Mouse (Mus musculus): ENCODE measurements around the gene Cux1. TPM values are rescaled to one million over a fixed set of nuclear protein-coding genes. Genes with fewer than 3 reads are reported as not detected.

Cux1 gene
- polyA plus RNA-seq, 1 experiment, result 24.7 TPM

DNA sequence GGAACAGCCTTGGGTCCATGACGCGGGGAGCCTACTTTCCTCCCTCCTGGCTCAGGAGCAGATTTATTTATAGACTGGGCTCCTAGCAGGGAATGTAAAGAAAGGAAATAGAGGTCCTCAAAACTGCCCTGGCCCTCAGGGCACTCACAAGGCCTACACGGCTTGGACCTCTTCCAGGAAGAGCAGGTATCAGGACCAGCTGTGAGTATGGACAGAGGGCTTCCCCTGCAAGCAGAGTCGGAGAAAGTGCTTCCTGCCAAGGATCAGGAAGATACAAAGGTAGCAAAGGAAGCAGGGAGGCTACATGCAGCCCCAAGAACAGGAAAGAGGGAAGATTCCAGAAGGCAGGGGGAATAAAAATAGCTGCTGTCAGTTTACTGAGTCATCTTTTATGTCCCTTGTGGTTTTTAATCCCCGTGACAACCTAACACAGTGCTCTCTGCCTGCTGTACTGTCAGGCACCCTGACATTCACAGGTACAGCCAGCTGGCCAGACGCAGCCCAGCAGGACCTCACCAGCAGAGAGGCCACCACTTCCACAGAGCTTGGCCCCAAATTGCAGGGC is 66.9 kb downstream of the Cux1 start:
- Histone ChIP-seq H3K4me3 (ENCODE audit: extremely low read depth, insufficient read depth, insufficient read length) (no peak overlapping the region), H3K27ac (ENCODE audit: insufficient read depth, low read length) (no peak overlapping the region), H3K4me1 (ENCODE audit: control insufficient read depth, insufficient read depth, insufficient read length) (peaks cover 19% of the 10 kb centered on the region; the same call in 1 of the 2 replicates), H3K27me3 (ENCODE audit: control insufficient read depth, insufficient read depth, low read length) (no peaks in the 10 kb centered on the region), H3K36me3 (ENCODE audit: control insufficient read depth, insufficient read depth, low read length) (no peaks in the 10 kb centered on the region)
- 42% methylated on average over 6 of the region's 6 CpGs for whole genome bisulfite sequencing
- DNase-seq (ENCODE audit: low read depth in 1 of 2, low spot score in 2 of 2), result no peak
- no peak for TF ChIP-seq CTCF (IDR thresholded peaks at IDR 0.05; ENCODE audit: extremely low read depth, insufficient read depth, insufficient read length, insufficient replicate concordance)
- no peak for TF ChIP-seq POLR2A (IDR thresholded peaks at IDR 0.05; ENCODE audit: low read depth, low read length)

DNA sequence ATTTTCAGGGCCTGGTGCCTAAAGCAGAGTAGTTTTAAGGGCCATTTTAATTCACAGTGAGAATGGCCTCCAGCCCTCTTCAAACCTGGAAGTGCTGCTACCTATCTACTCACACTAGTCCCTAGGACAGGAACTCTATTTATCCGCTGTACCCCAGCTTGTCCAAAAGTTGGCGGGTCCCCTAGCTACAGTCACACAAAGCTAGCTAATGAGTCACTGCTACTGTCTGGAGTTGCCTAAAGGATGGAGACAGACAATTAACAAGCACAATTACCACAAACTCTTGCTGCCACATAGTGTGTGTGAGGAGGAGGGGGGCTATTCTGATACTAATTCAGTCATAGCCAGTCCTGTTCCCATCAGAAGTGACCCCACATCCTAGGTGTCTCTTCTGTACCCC is 68.0 kb downstream of the Cux1 start:
- Histone ChIP-seq H3K36me3 (ENCODE audit: control insufficient read depth, insufficient read depth, low read length) (no peaks in the 10 kb centered on the region), H3K27ac (ENCODE audit: insufficient read depth, low read length) (no peak overlapping the region), H3K4me1 (ENCODE audit: control insufficient read depth, insufficient read depth, insufficient read length) (peaks cover 14% of the 10 kb centered on the region; the same call in 1 of the 2 replicates), H3K4me3 (ENCODE audit: extremely low read depth, insufficient read depth, insufficient read length) (no peak overlapping the region), H3K27me3 (ENCODE audit: control insufficient read depth, insufficient read depth, low read length) (no peaks in the 10 kb centered on the region)
- 84% methylated on average over 2 of the region's 2 CpGs for WGBS
- no peak for DNase-seq (ENCODE audit: low read depth in 1 of 2, low spot score in 2 of 2)
- TF ChIP-seq CTCF (IDR thresholded peaks at IDR 0.05; ENCODE audit: extremely low read depth, insufficient read depth, insufficient read length, insufficient replicate concordance) (no peak), POLR2A (IDR thresholded peaks at IDR 0.05; ENCODE audit: low read depth, low read length) (no peak)

DNA sequence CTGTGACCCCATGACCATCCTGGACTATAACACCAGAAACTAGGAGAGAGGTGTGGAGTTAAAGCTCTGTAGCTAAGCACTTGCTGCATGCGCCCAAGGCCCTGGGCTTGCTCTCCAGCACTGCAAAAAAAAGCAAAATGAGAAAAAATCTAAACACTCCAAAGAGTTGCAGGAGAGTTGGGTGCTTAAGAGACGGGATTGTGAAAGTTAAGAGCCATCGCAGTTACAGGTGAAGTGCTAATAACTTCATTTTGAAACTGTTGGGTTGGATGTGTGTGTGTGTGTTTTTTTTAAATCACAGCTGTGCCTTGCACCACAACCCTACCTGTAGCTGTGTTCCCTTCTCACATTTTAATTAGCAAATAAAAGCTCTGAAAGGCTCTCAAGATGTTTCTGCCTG is 68.5 kb downstream of the Cux1 start:
- H3K4me1 ChIP-seq (ENCODE audit: control insufficient read depth, insufficient read depth, insufficient read length), result peaks cover 8% of the 10 kb centered on the region; the same call in 1 of the 2 replicates
- whole genome bisulfite sequencing, result 92% methylated on average over 3 of the region's 3 CpGs
- DNase-seq (ENCODE audit: low read depth in 1 of 2, low spot score in 2 of 2), result no peak

DNA sequence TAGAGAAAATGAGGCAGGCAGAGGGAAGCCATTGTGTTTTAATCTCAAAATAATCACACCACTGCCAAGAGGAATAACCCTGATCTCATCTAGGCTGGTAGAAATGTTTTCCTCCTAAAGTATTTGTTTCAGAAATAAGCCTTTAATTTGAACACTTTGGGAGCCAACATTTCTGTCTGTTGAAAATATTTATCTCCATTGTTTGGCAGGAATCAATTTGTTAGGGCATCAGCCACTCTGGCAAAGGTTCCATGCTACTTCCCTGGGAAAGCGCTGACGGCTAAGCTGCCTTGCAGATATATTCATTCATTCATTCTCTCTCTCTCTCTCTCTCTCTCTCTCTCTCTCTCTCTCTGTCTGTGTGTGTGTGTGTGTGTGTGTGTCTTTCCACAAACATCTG is 70.0 kb downstream of the Cux1 start:
- 83% methylated on average over 2 of the region's 2 CpGs for WGBS
- Histone ChIP-seq H3K27me3 (ENCODE audit: control insufficient read depth, insufficient read depth, low read length) (no peaks in the 10 kb centered on the region), H3K27ac (ENCODE audit: insufficient read depth, low read length) (no peak overlapping the region), H3K4me1 (ENCODE audit: control insufficient read depth, insufficient read depth, insufficient read length) (peaks cover 8% of the 10 kb centered on the region; the same call in 1 of the 2 replicates), H3K4me3 (ENCODE audit: extremely low read depth, insufficient read depth, insufficient read length) (no peak overlapping the region), H3K36me3 (ENCODE audit: control insufficient read depth, insufficient read depth, low read length) (no peaks in the 10 kb centered on the region)
- no peak for TF ChIP-seq CTCF (IDR thresholded peaks at IDR 0.05; ENCODE audit: extremely low read depth, insufficient read depth, insufficient read length, insufficient replicate concordance)
- no peak for TF ChIP-seq POLR2A (IDR thresholded peaks at IDR 0.05; ENCODE audit: low read depth, low read length)
- no peak for DNase-seq (ENCODE audit: low read depth in 1 of 2, low spot score in 2 of 2)

More for the DNA sequence above, 68.5 kb downstream of the Cux1 start:
- TF ChIP-seq CTCF (IDR thresholded peaks at IDR 0.05; ENCODE audit: extremely low read depth, insufficient read depth, insufficient read length, insufficient replicate concordance) (no peak), POLR2A (IDR thresholded peaks at IDR 0.05; ENCODE audit: low read depth, low read length) (no peak)
- no peaks in the 10 kb centered on the region for H3K27me3 ChIP-seq (ENCODE audit: control insufficient read depth, insufficient read depth, low read length)
- H3K27ac ChIP-seq (ENCODE audit: insufficient read depth, low read length), result no peak overlapping the region
- no peak overlapping the region for H3K4me3 ChIP-seq (ENCODE audit: extremely low read depth, insufficient read depth, insufficient read length)
- H3K36me3 ChIP-seq (ENCODE audit: control insufficient read depth, insufficient read depth, low read length), result no peaks in the 10 kb centered on the region

DNA sequence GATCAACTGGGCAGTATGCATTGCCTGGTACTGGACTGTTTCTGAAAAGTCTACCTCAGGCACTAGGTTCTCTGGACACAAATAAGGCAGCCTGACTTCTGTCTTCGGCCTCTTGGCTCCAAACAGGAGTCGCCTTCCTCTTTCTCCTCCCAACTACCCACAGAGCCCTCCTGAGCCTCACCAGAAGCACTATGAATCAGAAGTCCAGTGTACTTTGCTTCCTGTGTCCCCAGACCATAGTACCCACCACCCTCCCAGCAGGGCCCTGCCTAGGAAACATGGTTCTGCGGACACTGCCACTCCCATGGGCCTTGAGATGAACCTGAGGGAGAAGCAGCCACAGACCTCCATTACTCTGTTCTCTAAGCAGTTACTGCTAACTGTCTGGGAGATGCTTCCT is 71.7 kb downstream of the Cux1 start:
- H3K36me3 ChIP-seq (ENCODE audit: control insufficient read depth, insufficient read depth, low read length), result no peaks in the 10 kb centered on the region
- TF ChIP-seq POLR2A (IDR thresholded peaks at IDR 0.05; ENCODE audit: low read depth, low read length) (no peak), CTCF (IDR thresholded peaks at IDR 0.05; ENCODE audit: extremely low read depth, insufficient read depth, insufficient read length, insufficient replicate concordance) (no peak)
- H3K27me3 ChIP-seq (ENCODE audit: control insufficient read depth, insufficient read depth, low read length), result no peaks in the 10 kb centered on the region
- H3K4me1 ChIP-seq (ENCODE audit: control insufficient read depth, insufficient read depth, insufficient read length), result peaks cover 6% of the 10 kb centered on the region; the same call in 1 of the 2 replicates
- WGBS, result 74% methylated on average over 3 of the region's 3 CpGs
- DNase-seq (ENCODE audit: low read depth in 1 of 2, low spot score in 2 of 2), result no peak
- no peak overlapping the region for H3K27ac ChIP-seq (ENCODE audit: insufficient read depth, low read length)
- H3K4me3 ChIP-seq (ENCODE audit: extremely low read depth, insufficient read depth, insufficient read length), result no peak overlapping the region

DNA sequence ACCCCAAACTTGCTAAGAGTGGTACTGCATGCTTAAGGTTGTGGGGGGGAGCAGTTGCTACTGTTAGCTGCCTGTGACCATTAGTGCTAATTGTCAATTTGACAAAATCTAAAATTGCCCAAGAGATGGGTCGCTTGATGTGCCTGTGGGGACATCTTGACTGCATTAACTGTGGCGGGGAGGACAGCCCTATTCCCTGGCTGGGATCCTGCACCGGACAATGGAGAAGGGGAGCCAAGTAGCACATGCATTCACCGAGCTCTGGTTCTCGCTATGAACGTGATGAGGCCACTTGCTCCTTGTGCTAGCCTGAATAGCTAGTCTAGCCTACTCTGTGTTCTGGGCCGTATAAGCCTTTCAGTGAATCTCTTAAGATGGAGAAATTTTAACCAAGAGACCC is 72.4 kb downstream of the Cux1 start:
- Histone ChIP-seq H3K4me3 (ENCODE audit: extremely low read depth, insufficient read depth, insufficient read length) (no peak overlapping the region), H3K27me3 (ENCODE audit: control insufficient read depth, insufficient read depth, low read length) (no peaks in the 10 kb centered on the region), H3K27ac (ENCODE audit: insufficient read depth, low read length) (no peak overlapping the region), H3K36me3 (ENCODE audit: control insufficient read depth, insufficient read depth, low read length) (no peaks in the 10 kb centered on the region), H3K4me1 (ENCODE audit: control insufficient read depth, insufficient read depth, insufficient read length) (peaks cover 3% of the 10 kb centered on the region; the same call in 1 of the 2 replicates)
- 93% methylated on average over 7 of the region's 7 CpGs for WGBS
- TF ChIP-seq POLR2A (IDR thresholded peaks at IDR 0.05; ENCODE audit: low read depth, low read length) (no peak), CTCF (IDR thresholded peaks at IDR 0.05; ENCODE audit: extremely low read depth, insufficient read depth, insufficient read length, insufficient replicate concordance) (no peak)
- DNase-seq (ENCODE audit: low read depth in 1 of 2, low spot score in 2 of 2), result no peak

DNA sequence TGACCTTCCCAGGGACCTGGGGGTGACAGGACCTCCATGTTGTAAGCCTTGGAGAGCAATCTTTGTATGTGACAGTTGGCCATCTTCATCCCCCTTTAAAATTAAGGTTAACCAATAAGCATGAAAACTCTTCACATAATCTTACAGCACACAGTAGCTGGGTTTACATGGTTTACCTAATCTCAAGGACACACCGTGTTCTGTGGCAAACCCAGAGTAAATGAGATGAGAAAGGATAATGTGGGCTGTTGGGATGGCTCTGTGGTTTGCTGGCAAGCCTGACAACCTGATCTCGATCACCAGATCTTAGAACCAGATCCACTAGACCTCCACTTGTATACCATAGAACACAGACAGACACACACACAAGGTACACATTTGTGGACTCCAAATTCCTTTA is 73.0 kb downstream of the Cux1 start:
- peaks cover 3% of the 10 kb centered on the region; the same call in 1 of the 2 replicates for H3K4me1 ChIP-seq (ENCODE audit: control insufficient read depth, insufficient read depth, insufficient read length)
- no peak overlapping the region for H3K4me3 ChIP-seq (ENCODE audit: extremely low read depth, insufficient read depth, insufficient read length)
- 67% methylated on average over 2 of the region's 2 CpGs for WGBS
- H3K27ac ChIP-seq (ENCODE audit: insufficient read depth, low read length), result no peak overlapping the region
- H3K27me3 ChIP-seq (ENCODE audit: control insufficient read depth, insufficient read depth, low read length), result no peaks in the 10 kb centered on the region
- no peaks in the 10 kb centered on the region for H3K36me3 ChIP-seq (ENCODE audit: control insufficient read depth, insufficient read depth, low read length)
- TF ChIP-seq POLR2A (IDR thresholded peaks at IDR 0.05; ENCODE audit: low read depth, low read length) (no peak), CTCF (IDR thresholded peaks at IDR 0.05; ENCODE audit: extremely low read depth, insufficient read depth, insufficient read length, insufficient replicate concordance) (no peak)
- no peak for DNase-seq (ENCODE audit: low read depth in 1 of 2, low spot score in 2 of 2)
